Mouse (Mus musculus): Measurements from ENCODE around the gene Dlg2. TPM values are rescaled to one million over a fixed set of nuclear protein-coding genes. Genes with fewer than 3 reads are reported as not detected.

The Dlg2 gene
- total RNA-seq, 1 experiment from 2014 or later = 71.9 TPM

DNA sequence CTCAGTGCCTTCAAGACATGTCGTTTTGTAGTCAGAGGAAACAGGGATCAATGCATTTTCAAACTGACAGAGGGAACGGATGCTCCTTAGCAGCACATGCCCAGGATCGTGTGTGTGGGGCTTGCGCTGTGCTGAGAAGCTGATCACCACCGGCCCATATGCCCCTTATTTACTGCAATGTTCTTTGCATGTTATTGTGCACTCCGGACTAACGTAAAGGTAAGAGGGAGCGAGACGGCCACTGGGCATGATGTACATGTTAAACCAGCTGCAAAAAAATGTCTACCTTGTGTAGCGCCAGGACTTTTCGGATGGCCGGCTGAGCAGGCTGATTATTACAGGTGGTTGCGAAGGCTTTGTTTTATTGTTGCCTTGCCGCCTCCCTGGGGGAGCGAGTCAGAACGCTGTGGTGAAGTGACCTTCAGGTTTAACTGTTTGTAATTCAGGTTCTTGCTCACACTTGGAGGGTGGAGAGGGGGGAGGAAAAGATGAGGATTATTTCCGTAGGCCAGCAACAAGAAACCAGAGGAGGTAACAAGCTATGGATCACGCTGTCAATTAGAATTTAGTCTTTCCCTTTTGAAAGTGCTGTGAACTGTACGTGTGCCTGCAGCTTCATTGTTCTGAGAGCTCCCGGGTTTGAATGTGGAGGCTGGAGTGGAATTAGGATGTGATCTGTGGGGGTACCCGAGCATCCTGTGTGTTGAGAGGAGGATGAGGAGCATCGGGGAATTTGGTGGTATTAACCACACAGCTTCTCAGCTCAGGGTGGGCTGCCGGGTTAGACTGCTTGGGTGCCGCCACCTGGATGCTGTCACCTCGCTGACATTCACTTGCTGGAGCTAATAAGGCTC, 614.6 kb downstream of the Dlg2 start:
- no peak for DNase-seq

DNA sequence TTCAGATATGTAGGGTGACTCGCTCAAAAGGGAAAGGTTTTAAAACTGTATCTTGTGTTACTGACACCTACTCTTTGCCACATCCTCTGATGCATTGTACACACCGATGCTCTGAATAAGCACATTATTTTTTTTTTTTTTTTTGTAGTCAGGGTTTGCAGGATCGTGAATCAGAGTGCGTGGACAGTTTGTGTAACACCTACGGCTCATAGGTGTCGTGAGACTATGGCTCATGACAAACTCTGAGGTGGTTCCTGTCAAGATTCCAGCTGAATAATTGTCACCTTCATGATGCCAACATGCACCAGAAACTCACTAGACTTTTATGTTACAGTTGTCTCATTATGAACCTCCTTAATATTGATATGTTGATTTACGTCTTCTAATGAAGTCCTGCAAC, 620.0 kb downstream of the Dlg2 start:
- DNase-seq = no peak

DNA sequence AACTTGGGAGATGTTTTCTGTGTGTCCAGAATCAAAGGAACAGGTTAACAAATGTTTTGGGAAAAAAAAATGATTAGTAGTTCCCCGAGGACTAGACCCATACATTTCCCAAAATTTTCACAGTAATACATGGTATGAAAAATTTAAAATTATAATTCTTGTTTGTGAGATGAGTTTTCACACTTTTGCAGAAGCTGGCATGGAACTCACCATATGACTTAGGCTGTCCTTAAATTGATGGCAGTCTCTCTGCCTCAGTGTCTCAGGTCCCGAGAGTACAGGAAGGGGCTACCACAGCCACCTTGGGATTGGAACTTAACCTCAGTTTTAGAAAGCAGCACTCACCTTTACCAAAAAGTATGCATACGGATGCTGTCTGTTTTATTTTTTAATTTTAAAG, 622.0 kb downstream of the Dlg2 start:
- no peak for DNase-seq

DNA sequence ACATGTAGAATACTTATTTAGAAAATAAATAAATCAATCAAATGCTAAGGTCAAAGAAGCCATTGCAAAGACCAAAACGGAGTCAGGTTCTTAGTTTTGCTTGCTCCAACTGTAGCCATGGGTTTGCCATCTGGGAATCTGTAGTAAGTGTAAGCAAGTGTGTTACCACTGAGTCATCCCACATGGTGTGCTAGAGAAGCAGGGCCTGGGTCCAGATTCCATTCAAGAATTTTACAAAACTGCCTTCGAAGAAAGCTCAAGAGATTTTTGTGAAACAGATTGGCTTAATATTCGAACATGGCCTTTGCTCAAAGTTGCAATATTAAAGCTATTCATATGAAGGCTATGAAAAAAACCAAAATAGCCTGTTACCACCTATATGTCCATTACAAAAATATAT, 633.1 kb downstream of the Dlg2 start:
- no peak for DNase-seq

DNA sequence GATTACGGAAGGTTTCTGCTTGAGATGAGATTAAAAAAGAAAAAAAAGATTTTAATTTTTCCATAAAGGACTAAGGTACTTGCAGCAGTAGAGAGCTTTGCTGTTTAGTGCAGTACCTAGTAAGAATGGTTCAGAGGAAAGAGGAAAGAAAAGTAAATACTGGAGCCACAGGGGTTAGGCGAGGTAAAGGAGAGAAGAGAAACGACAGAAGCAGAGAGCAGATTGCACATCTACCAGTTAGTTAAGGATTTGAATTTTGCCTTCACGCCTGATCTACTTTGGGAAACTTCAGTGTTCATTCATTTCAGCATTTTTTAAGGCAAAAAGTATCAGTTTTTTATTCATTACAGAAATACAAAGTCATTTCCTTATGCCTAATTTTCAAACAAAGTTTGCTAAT, 655.7 kb downstream of the Dlg2 start:
- no peak for DNase-seq

DNA sequence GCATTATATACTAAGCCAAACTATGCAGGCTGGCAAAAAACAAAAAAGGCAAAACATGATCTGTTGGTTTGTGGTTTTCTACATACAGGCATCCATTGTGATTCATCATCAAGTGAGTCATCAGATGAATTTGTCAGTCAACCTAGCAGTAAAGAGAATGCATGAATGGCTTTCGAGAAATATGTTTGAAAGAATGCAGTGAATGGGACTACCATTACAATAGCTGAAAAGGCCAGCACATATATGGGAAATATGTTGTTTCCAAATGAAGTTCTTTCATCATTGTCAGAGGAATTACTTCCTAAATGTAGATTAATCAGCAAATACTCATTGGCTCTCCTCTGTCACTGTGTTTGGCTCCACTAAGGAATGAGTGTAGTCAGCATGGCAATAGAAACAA, 677.6 kb downstream of the Dlg2 start:
- DNase-seq = no peak

DNA sequence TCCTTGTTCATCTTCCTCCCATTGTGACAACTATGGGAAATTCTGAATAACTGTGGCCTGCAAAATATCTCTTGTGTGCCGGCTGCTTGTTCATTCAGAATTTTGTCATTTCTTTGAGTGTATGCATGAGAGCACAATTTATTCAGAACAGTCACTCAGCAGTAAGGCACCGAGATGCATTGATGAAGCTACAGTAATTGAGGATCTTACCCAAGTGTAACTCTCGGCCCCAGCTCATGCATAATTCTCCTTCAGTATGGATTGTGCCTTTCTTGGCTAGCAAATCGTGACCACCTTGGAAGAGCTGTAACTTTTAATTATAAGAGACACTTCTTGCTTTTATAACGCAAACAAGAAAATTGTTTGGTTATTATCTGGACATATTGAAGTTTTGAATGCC, 682.7 kb downstream of the Dlg2 start:
- DNase-seq = no peak

DNA sequence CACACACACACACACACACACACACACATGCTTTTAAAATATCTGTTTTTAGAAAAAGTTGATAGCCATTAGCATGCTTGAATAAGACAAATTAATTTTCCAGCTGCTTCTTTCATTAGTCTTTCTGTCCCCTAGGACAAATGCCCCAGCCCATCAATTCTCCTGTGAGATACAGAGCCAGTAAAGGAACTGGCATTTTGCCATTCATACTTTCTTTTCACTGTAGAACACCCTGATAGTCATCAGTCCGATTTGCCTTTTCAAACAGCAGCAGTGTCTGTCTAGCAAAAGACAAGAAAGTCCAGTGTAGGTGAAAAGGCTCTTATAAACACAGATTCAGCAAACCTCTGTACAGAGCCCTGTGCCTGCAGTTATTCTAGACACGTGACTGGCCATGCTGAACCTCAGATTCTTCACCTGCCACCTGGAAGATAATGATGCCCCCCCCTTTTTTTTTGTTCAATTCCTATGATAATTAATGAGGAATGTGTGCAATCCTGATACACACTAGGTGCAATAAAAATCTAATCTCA, 685.2 kb downstream of the Dlg2 start:
- no peak for DNase-seq

DNA sequence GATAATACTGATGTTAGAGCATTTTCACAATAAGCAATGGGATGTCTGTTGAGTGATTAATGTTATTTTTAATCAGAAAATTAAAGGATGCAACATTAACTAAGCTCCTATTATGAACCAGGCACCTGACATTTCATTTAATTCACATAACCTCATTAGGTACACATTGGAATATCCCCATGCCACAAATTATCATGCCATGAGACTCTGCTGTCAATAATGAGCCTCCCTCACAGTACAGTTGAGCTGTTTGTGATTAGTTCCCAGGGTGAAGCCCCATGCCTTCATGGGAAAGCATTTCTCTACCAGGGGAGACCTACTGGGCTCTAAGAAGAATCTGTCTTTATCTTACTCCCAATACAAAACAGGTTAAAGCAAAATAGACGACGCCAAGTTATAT, 697.1 kb downstream of the Dlg2 start:
- no peak for DNase-seq

DNA sequence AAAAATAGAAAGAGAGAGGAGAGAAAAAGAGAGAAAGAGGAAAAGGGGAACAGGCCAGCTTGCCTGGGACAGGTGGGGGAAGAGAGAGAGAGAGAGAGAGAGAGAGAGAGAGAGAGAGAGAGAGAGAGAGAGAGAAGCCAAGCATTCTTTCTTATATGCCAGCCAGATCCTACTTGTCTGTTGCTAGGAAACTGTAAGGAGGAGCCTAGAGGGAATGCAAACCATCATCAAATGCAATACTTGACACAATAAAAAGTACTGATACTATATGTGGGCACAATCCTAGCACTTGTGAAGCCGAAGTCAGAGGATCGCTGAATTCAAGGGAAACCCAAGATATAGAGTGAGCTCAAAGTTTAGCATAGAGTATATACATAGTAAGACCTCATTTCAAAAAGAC, 711.7 kb downstream of the Dlg2 start:
- DNase-seq = no peak

DNA sequence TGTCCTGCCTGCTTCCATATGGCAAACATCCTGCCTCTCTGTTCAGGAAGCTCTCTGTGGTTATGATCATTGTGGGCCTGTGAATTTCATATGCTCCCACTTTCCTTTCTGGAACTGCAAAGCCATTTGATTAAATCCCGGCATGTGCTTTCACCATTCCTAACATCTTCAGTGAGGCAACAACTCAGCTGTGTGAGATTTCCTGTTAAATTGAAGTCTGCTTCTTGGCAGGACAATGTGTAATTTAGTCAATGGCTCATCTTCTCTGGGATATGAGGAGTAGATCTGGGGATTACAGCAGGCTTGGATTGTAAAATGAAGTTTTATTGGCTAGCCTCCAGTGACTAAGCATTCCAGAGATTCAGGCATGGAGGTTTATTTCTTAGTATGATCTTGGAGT, 722.9 kb downstream of the Dlg2 start:
- no peak for DNase-seq

DNA sequence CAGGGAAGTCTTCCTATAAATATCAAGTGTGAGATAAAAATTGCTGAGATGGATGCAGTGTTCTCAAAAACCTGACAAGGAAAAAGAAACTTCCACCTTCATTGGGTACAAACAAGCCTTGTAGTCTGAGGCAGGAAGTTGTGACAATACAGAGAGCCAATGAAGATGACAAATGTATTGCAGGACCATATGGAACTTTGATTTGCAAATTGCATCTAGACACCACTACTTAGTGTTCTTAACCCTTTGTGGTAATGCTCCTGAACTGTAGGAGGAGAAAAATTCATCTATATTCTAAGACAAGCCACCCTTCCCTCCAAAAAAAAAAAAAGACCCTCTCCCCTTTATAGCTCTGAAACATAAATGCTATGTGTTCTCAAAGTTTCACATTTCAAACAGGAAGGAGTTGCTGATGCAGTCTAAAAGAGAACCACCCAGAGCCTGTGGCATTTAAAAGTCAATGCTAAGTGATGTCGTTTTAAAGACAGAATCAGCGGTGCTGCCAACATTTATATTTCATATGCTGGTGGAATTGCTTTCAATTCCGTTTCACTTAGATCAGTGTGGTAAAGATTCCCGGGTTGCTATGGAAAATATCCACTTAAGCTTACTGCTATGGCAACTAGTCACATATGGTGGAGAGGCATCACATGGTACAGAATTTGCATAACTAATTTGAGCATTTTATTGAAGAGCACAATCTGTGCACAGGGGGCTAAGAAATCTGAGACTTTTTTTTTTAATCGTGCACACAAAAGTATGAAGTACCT, 731.8 kb downstream of the Dlg2 start:
- DNase-seq = no peak

DNA sequence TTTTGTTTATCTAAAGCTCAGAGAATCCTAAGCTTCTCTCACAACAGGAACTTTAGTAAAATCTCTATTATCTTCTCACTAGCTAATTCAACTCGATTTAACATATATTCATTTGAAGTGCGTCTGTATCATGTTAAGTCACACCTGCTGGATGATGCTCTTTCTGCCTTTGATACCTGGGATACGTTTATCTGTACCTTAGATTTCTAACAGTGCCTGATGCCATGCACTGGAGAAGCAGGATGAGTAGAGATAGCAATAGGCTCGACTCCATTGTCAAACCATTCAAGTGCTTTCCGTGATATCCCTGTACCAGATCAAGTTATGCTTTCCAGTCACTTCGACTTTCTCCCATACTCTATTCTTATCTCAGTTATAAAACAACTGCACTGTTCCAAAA, 732.5 kb downstream of the Dlg2 start:
- no peak for DNase-seq

DNA sequence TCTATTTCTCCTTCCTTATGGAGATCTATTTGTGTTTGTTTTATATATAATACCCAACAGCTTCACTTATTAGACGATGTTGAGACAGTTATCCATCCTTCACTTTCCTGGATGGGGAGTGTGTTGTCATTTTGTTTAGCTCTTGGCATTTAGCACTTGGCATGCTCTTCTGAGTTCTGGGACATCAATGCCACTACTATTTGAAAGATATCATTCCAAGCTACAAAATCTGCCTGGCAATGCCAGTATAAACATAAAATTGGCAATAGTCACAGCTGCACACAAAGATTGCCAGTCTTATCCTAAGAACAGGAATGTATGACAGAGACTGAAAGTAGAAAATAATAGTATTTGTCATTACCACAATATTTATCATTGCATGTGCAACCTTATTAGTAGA, 735.8 kb downstream of the Dlg2 start:
- DNase-seq = no peak

DNA sequence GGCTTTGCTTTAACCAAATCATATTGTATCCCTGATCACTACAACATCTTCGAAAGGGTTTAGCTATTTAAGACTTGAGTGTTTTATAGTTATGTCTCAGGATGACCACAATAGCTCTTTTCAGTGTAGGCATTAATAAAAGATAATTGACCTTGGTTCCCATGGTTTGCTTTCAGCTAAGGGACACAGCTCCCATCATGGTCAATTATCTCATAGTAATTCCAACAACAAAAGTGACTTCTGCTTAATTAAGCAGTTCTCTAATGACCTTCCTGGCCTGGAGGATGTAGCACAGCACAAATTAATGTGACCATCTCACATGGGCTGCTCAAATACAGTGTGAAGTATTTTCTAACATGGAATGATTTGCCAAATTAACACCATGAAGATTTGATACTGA, 738.4 kb downstream of the Dlg2 start:
- no peak for DNase-seq

DNA sequence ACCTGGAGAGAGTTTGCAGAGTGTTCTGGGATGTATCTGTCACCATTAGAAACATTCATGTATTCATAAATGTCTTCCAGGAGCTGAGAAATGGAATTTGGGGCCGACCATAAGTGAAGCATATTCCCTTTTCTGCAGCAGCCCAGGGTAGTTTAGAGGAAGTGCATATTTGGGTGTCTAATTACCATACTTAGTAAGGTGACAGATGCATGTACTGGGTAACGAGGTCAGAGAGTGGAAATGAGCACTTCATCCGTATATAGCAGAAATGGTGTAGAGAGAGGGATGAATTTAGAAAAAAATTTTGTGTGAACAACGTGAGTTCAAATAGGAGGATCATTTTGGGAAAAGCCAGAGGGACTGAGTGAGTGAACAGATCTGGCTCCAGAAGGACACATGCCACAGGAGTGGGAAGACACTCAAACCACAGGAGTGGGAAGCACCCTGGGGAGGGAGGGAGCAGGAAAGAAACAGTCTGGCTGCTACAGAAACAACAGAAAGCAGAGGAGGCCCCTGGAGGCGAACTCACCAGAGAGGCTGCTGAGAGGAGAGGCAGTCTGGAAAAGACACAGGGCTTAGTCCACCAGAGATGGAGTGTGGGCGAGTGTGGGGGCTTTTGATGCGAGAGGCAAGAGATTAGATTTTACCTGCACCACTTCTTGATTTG, 742.0 kb downstream of the Dlg2 start:
- no peak for DNase-seq

DNA sequence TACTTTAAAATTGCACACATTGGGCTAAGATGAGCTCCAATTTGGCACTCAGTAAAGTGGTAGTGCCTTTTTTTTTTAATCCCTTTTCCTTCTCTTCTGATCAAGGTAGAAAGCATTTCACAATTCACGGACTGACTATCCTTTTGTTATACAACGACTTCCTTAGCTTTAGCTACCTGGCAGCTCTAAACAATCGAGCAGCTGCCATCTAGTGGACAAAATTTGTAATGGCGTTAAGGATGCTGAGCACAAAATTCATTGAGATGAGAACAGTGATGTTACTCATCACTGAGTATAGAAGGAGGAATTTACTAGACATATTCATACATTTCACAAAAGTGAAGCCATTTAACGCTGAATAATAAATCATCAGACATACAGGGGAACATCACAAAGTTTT, 750.0 kb downstream of the Dlg2 start:
- DNase-seq = peak; percentile 40

DNA sequence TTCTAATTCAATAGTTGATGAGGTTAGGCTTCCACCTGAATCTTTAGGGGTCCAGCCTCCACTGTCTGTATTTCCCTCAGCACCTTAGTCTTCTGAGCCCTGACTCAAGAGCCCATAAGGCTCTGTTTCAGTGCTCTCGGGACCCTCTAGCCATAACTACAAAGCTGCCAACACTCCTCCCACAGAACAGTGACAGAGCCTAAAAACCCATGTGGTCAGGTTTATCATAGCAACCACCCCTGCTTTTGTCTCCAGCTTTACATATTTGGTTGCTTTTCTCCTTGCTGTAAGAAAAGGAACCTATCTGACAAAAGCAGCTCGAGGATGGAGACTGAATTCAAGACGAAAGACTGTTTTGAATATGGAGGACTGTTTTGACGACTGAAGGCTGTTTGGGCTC, 765.2 kb downstream of the Dlg2 start:
- DNase-seq = no peak

DNA sequence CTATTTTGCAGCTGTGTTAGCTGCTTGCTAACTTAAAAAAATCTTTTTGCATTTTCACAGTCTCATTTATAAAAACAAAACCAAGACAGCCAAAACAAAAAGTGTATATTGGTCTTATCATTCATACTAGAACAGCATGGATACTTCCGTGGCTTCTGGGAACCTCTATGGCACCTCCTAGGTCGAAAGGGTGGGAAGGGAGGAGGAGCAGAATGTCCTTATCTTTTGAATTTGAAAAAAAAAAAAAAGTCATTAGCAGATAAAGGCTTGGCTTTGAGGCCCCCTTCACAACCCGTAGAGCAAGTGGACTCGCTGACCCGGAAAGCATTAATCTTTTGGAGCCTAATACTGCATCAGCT, 785.2 kb downstream of the Dlg2 start:
- no peak for DNase-seq

DNA sequence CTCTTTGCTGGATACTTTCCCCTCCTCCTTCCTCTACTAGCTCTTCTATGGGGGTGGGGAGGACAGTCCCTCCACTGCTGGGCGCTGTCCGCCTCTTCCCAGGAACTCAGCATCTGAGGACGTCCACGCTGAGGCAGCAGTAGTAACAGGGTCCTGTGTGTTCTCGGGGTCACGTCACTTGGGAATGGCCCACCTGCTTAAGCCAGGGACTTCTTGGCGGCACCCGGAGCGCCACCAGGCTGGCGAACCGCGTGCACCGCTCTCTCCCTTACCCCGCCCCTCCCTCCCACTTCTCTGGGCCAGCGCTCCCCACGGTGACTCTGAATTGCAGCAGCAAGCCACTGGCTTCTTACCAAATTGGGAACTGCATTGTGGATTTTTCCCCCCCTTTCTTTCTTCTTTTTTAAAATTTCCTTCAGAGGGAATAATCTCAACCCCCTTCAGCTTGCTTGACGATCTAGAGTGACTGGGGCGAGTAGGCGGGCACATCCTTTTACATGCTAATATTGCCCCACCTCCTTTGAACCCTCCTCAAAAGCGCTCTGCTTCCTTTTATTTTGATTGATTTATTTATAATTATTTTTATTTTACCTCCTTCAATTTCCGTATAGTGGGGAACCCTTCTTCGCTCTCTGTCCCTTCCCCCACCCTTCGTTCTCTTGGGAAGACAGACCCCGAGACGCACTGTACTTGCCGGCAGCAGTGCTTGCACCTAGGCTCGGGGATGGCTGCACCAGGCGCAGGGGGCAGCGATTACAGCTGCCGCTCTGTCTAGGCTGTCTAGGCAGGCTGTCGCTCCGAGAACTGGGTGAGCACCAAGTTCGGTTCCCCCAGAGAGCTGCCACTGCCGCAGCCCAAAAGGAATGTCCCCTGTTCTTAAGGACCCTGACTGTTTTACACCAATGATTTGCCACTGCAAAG, 785.8 kb downstream of the Dlg2 start:
- peak; percentile 5 for DNase-seq

DNA sequence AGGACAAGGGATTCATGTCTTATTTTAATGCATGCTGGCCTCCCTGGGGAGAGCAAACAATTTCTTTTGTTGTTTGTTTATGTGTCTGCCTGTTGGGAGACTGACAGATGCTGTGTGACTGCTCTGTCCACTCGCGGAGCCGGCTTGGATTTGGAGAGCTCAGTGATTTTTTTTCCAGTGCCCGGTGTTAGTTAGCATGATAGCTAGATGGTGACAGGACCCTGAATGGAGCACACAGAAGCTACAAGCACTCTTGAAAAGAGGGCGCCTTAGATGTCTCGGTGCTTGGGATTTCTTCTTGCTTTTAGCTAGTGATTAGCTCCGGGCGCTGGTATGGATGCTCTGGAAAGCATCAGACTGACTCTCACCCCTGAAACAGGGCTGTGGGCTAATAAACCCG, 786.5 kb downstream of the Dlg2 start:
- DNase-seq = no peak

DNA sequence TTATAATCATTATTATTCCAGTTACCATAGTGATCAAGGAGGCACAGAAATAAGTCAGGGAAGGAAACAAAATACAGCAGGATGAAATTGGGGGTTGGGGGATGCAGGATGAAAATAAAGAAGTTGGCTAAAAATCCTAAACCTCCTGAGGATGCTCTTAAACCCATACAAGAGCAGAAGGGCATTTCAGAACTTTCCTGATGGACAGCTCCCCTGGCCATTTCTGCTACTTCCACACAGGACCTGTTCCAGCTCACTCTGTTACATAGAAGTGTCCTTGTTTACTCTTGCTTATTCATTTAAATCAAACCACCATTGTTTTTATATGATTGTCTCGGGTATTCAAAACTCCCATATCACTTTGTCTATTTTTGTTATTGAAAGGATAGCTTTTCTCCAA, 791.3 kb downstream of the Dlg2 start:
- DNase-seq = peak; percentile 59

All from adrenal gland, postnatal 14 days (tissue).